25 mouse cellular contexts compared by ENCODE assay signal in genomic region chr15:83520861-83521382, GRCm38 (mm10). TPM values are rescaled to one million over a fixed set of nuclear protein-coding genes. Genes with fewer than 3 reads are reported as not detected.
DNase-seq lines count a peak whose midpoint lies in the region; ATAC-seq and TF ChIP-seq lines count a peak whose summit lies in the region.
"Had no signal": no experiment of that assay in that cellular context is flagged by ENCODE, and none has a peak within 500 bp of the region (broad histone marks: within the 10 kb centered on the region; RNA-seq: fewer than 3 reads in every experiment).

No protein-coding gene starts in this region.

- TF ChIP-seq CTCF in liver, adult 2 months (IDR thresholded peaks at IDR 0.05; ENCODE audit: low read depth, low read length), result no peak
- no peak for TF ChIP-seq CTCF in liver, postnatal 0 days (IDR thresholded peaks at IDR 0.05; ENCODE audit: low read depth)

- peak; percentile 20 to 26 for DNase-seq in cerebellum, postnatal 10 days
- no peak for DNase-seq in cerebellum, adult 9-10 months
- DNase-seq in liver, adult 2 months (ENCODE audit: extremely low read depth, low read depth, low spot score), result peak; percentile 57
- no peak for DNase-seq in liver, postnatal 0 days
- peak; percentile 60 for DNase-seq in MN1 (ENCODE audit: low spot score)
- DNase-seq in gonadal fat pad, adult 2 months (ENCODE audit: low read depth), result peak; percentile 93
- DNase-seq in left cerebral cortex, adult 11 months (ENCODE audit: low spot score), result no peak
- DNase-seq: adrenal gland, adult 2 months; adrenal gland, postnatal 25 days; B cell, adult 2 months; cerebellum, adult 18-20 months; cerebellum, postnatal 14 days; gastrocnemius, postnatal 25 days; heart, adult 11 months had no signal

- H3K27ac ChIP-seq in liver, adult 2 months (replicated peaks; ENCODE audit: insufficient read depth, low read depth, low read length), result no peak overlapping the region
- no peak overlapping the region for H3K27ac ChIP-seq in liver, postnatal 0 days (ENCODE audit: low read depth)
- H3K27ac ChIP-seq: embryonic facial prominence, embryonic 12.5 days; forebrain, embryonic 12.5 days; hindbrain, embryonic 15.5 days had no signal

- H3K4me2 ChIP-seq in liver, postnatal 0 days (ENCODE audit: low read depth, low read length), result no peak overlapping the region
- H3K4me2 ChIP-seq: embryonic facial prominence, embryonic 12.5 days; forebrain, embryonic 12.5 days; heart, embryonic 11.5 days; hindbrain, embryonic 15.5 days had no signal

- H3K36me3 ChIP-seq in liver, adult 2 months (ENCODE audit: control insufficient read depth, insufficient read depth, low read length), result no peaks in the 10 kb centered on the region
- no peaks in the 10 kb centered on the region for H3K36me3 ChIP-seq in liver, postnatal 0 days (replicated peaks; ENCODE audit: insufficient read depth, low read length)
- H3K36me3 ChIP-seq: embryonic facial prominence, embryonic 12.5 days; forebrain, embryonic 12.5 days; G1E; hindbrain, embryonic 15.5 days had no signal

- H3K9me3 ChIP-seq in liver, postnatal 0 days (ENCODE audit: low read length), result no peaks in the 10 kb centered on the region
- H3K9me3 ChIP-seq: embryonic facial prominence, embryonic 12.5 days; forebrain, embryonic 12.5 days; G1E; hindbrain, embryonic 15.5 days had no signal

- peaks cover 19% of the 10 kb centered on the region for H3K4me1 ChIP-seq in liver, adult 2 months (ENCODE audit: control insufficient read depth, insufficient read depth, low read length)
- H3K4me1 ChIP-seq in liver, postnatal 0 days (ENCODE audit: insufficient read depth), result peaks cover 9% of the 10 kb centered on the region

- H3K79me2 ChIP-seq in liver, adult 2 months (ENCODE audit: control insufficient read depth, insufficient read depth, low read length), result no peaks in the 10 kb centered on the region

- WGBS in liver, adult 2 months, result 46% methylated on average over 6 of the region's 6 CpGs
- WGBS in liver, postnatal 0 days (ENCODE audit: insufficient replicate concordance), result 74% methylated on average over 6 of the region's 6 CpGs

- H3K27me3 ChIP-seq in liver, adult 2 months (ENCODE audit: control insufficient read depth, insufficient read depth, low read length), result no peaks in the 10 kb centered on the region
- H3K27me3 ChIP-seq in liver, postnatal 0 days (ENCODE audit: insufficient read depth, low read length), result peaks cover 17% of the 10 kb centered on the region
- H3K27me3 ChIP-seq: Patski had no signal

- TF ChIP-seq EP300 in liver, postnatal 0 days (IDR thresholded peaks at IDR 0.05; ENCODE audit: low read depth), result no peak

- no peak overlapping the region for H3K9ac ChIP-seq in liver, adult 2 months (ENCODE audit: low read depth, low read length)
- no peak overlapping the region for H3K9ac ChIP-seq in liver, postnatal 0 days (replicated peaks)
- H3K9ac ChIP-seq: embryonic facial prominence, embryonic 12.5 days; forebrain, embryonic 12.5 days; hindbrain, embryonic 15.5 days had no signal

- no peak for TF ChIP-seq POLR2A in liver, adult 2 months (IDR thresholded peaks at IDR 0.05; ENCODE audit: extremely low read depth, insufficient read depth, low read length)

- no peak for ATAC-seq in liver, postnatal 0 days
- ATAC-seq: activated CD4-positive, CD25-positive, alpha-beta regulatory T cell, adult 4 months; CD4-positive, CD25-positive, alpha-beta regulatory T cell, adult 4 months; forebrain, embryonic 16.5 days; intestine, postnatal 0 days; Patski had no signal

- H3K4me3 ChIP-seq in liver, adult 2 months (ENCODE audit: insufficient read depth, low read depth, low read length), result no peak overlapping the region
- no peak overlapping the region for H3K4me3 ChIP-seq in liver, postnatal 0 days (ENCODE audit: low read depth, low read length)
- H3K4me3 ChIP-seq: embryonic facial prominence, embryonic 12.5 days; forebrain, embryonic 12.5 days; hindbrain, embryonic 15.5 days had no signal

RNA-seq across cellular contexts. Expression of gene Bik, which starts 5.7 kb away (rescaled TPM):
- 7.0 and 9.3 TPM in 2 replicates for total RNA-seq in liver, adult 2 months (2014; rRNA removed)
- polyA plus RNA-seq in liver, adult 2 months (2012; rRNA removed), result 6.3 and 7.8 TPM in 2 replicates
- polyA plus RNA-seq in liver, postnatal 0 days (2015; fragmentation: Nextera tagmentation; extraction: Ambion mirVana), result 6.2 and 6.4 TPM in 2 replicates
- 6.3 and 6.5 TPM in 2 replicates for polyA plus RNA-seq in gonadal fat pad, adult 2 months (2012; rRNA removed)
- total RNA-seq: common myeloid progenitor, adult 5-6 weeks; G1E had no signal
- polyA plus RNA-seq: G1E had no signal

RNA-seq across cellular contexts. Expression of gene Ttll1, which starts 10.2 kb away (rescaled TPM):
- total RNA-seq in liver, adult 2 months (2014; rRNA removed), result 1.0 and 1.3 TPM in 2 replicates
- polyA plus RNA-seq in liver, adult 2 months (2012; rRNA removed), result 2.1 and 2.2 TPM in 2 replicates
- 2.7 and 3.2 TPM in 2 replicates for polyA plus RNA-seq in liver, postnatal 0 days (2015; fragmentation: Nextera tagmentation; extraction: Ambion mirVana)
- 10.7 and 11.6 TPM in 2 replicates for polyA plus RNA-seq in gonadal fat pad, adult 2 months (2012; rRNA removed)

RNA-seq across cellular contexts. Expression of gene Tspo, which starts 42.5 kb away (rescaled TPM):
- 99.9 and 123 TPM in 2 replicates for total RNA-seq in liver, adult 2 months (2014; rRNA removed)
- polyA plus RNA-seq in liver, adult 2 months (2012; rRNA removed), result 206 and 283 TPM in 2 replicates
- polyA plus RNA-seq in liver, postnatal 0 days (2015; fragmentation: Nextera tagmentation; extraction: Ambion mirVana), result 168 and 183 TPM in 2 replicates
- polyA plus RNA-seq in gonadal fat pad, adult 2 months (2012; rRNA removed), result 493 and 738 TPM in 2 replicates

RNA-seq across cellular contexts. Expression of gene Mcat, which starts 42.7 kb away (rescaled TPM):
- total RNA-seq in liver, adult 2 months (2014; rRNA removed), result 25.9 and 27.9 TPM in 2 replicates
- polyA plus RNA-seq in liver, adult 2 months (2012; rRNA removed), result 29.3 and 30.7 TPM in 2 replicates
- polyA plus RNA-seq in liver, postnatal 0 days (2015; fragmentation: Nextera tagmentation; extraction: Ambion mirVana), result 20.0 and 20.5 TPM in 2 replicates
- polyA plus RNA-seq in gonadal fat pad, adult 2 months (2012; rRNA removed), result 27.0 and 31.7 TPM in 2 replicates

RNA-seq across cellular contexts. Expression of gene Pacsin2, which starts 56.5 kb away (rescaled TPM):
- 34.0 and 34.9 TPM in 2 replicates for total RNA-seq in liver, adult 2 months (2014; rRNA removed)
- 28.9 and 29.1 TPM in 2 replicates for polyA plus RNA-seq in liver, adult 2 months (2012; rRNA removed)
- polyA plus RNA-seq in liver, postnatal 0 days (2015; fragmentation: Nextera tagmentation; extraction: Ambion mirVana), result 20.6 and 24.3 TPM in 2 replicates
- polyA plus RNA-seq in gonadal fat pad, adult 2 months (2012; rRNA removed), result 39.6 and 42.9 TPM in 2 replicates

Comparison
In these comparisons a context has a peak if more than half of its experiments do, and no peak if none do; other contexts are left out.
1. DNase-seq: peak in cerebellum, postnatal 10 days (2 of 2), liver, adult 2 months (single experiment), MN1 (single experiment) and gonadal fat pad, adult 2 months (single experiment); none in cerebellum, adult 9-10 months (single experiment), liver, postnatal 0 days (single experiment) and left cerebral cortex, adult 11 months (single experiment).